Mouse (Mus musculus): ENCODE measurements around the gene Cox4i2. TPM values are rescaled to one million over a fixed set of nuclear protein-coding genes. Genes with fewer than 3 reads are reported as not detected.

Gene Cox4i2
- total RNA-seq, 2 experiments from 2014 or later = 2.1 to 2.5 TPM

GRCm38 (mm10) chr2:152766387-152767123, 12.6 kb downstream of the Cox4i2 start:
- peak; percentile 92 to 93 for DNase-seq (ENCODE audit: low spot score in 2 of 2)

GRCm38 (mm10) chr2:152767618-152768271, 13.8 kb downstream of the Cox4i2 start:
- peak in 1 of 2 experiments; percentile 45 for DNase-seq (ENCODE audit: low spot score in 2 of 2)

GRCm38 (mm10) chr2:152769677-152770076, 15.7 kb downstream of the Cox4i2 start:
- no peak for DNase-seq (ENCODE audit: low spot score in 2 of 2)

- DNase-seq (ENCODE audit: low spot score in 2 of 2) = no peak
Observed at GRCm38 (mm10) chr2:152771571-152771970, 17.6 kb downstream of the Cox4i2 start.

- DNase-seq (ENCODE audit: low spot score in 2 of 2) = no peak
Observed at GRCm38 (mm10) chr2:152772231-152772630, 18.3 kb downstream of the Cox4i2 start.

- DNase-seq (ENCODE audit: low spot score in 2 of 2) = no peak
Observed at GRCm38 (mm10) chr2:152775357-152775756, 21.4 kb downstream of the Cox4i2 start.

GRCm38 (mm10) chr2:152776019-152776418, 22.0 kb downstream of the Cox4i2 start:
- DNase-seq (ENCODE audit: low spot score in 2 of 2) = no peak

- DNase-seq (ENCODE audit: low spot score in 2 of 2) = peak; percentile 40 to 44
Observed at GRCm38 (mm10) chr2:152776435-152776834, 22.5 kb downstream of the Cox4i2 start.

- no peak for DNase-seq (ENCODE audit: low spot score in 2 of 2)
Observed at GRCm38 (mm10) chr2:152777081-152777480, 23.1 kb downstream of the Cox4i2 start.

- no peak for DNase-seq (ENCODE audit: low spot score in 2 of 2)
Observed at GRCm38 (mm10) chr2:152780466-152780865, 26.5 kb downstream of the Cox4i2 start.

GRCm38 (mm10) chr2:152781031-152781711, 27.2 kb downstream of the Cox4i2 start:
- no peak for DNase-seq (ENCODE audit: low spot score in 2 of 2)

GRCm38 (mm10) chr2:152782656-152783055, 28.7 kb downstream of the Cox4i2 start:
- no peak for DNase-seq (ENCODE audit: low spot score in 2 of 2)

- no peak for DNase-seq (ENCODE audit: low spot score in 2 of 2)
Observed at GRCm38 (mm10) chr2:152783241-152783640, 29.3 kb downstream of the Cox4i2 start.

GRCm38 (mm10) chr2:152784640-152785039, 30.7 kb downstream of the Cox4i2 start:
- no peak for DNase-seq (ENCODE audit: low spot score in 2 of 2)

GRCm38 (mm10) chr2:152785446-152786350, 31.7 kb downstream of the Cox4i2 start:
- peak; percentile 68 to 69 for DNase-seq (ENCODE audit: low spot score in 2 of 2)

- no peak for DNase-seq (ENCODE audit: low spot score in 2 of 2)
Observed at GRCm38 (mm10) chr2:152787136-152787535, 33.2 kb downstream of the Cox4i2 start.

- no peak for DNase-seq (ENCODE audit: low spot score in 2 of 2)
Observed at GRCm38 (mm10) chr2:152787543-152787942, 33.6 kb downstream of the Cox4i2 start.

- no peak for DNase-seq (ENCODE audit: low spot score in 2 of 2)
Observed at GRCm38 (mm10) chr2:152788892-152789421, 35.0 kb downstream of the Cox4i2 start.

- no peak for DNase-seq (ENCODE audit: low spot score in 2 of 2)
Observed at GRCm38 (mm10) chr2:152789591-152789999, 35.6 kb downstream of the Cox4i2 start.

- no peak for DNase-seq (ENCODE audit: low spot score in 2 of 2)
Observed at GRCm38 (mm10) chr2:152792461-152792860, 38.5 kb downstream of the Cox4i2 start.

GRCm38 (mm10) chr2:152793381-152793780, 39.4 kb downstream of the Cox4i2 start:
- DNase-seq (ENCODE audit: low spot score in 2 of 2) = no peak

Measured in layer of hippocampus, postnatal 10 days (tissue).